Mouse (Mus musculus): Measurements from ENCODE around the gene Col25a1.

Gene Col25a1

GRCm38 (mm10) chr3:130131201-130131600 lies at the start of gene Col25a1:
Gene Col25a1 (plus strand): TSS chr3:130131501.
- no peak for DNase-seq (ENCODE audit: low spot score)

DNA sequence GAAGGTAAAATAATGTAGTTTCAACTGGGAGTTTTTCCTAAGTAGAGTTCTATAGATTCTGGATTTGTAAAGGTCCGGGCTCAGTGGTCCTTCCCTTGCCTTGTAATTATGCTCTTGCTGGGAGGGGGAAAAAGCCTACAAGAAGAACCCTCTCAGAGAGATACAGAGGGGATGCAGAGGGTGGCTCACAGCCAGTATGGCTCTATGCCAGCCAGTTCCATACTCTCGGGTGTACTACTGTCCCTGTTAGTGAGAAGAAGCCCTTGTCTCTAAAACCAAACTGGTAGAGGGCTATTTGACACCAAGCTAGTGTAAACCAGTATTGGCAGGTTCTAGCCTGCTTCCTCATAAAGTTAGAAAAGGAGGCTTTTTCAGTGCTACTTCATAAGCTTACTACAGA lies 48.0 kb upstream of the Col25a1 start:
- no peak for DNase-seq (ENCODE audit: low spot score)

DNA sequence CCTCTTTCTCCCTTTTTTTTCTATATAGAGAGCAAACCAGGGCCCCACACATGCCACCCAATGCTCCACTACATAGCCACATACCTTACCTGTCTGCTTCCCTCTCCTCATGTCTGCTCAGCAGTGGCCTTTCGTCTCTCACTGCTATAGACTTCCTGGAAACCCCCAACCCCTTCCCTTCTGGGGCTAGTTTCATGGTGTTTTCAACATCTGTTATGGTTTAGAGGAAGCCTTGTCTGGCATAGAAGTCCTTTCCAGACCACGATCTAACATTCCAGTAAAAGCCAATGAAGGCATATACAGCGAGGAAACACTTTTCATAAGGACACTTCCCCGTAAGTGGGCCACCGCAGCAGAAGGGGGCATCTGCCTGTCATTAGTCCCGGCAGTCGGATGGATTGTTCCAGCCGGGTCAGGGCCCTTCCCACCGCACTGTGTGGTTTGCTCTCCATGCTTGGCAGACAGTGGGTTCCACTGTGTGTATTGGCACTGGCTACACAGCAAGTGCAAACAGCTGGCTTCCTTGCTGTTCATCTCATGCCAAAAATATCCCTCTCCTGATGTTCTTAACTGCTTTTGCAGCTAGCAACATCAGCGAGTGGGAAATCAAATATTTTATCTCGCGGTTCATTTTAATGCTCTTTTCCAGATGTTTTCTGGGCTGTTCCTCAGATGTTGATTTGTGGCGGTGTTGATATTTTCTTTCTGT lies 44.8 kb upstream of the Col25a1 start:
- DNase-seq (ENCODE audit: low spot score), result no peak

GRCm38 (mm10) chr3:130087466-130087865 lies 43.8 kb upstream of the Col25a1 start:
- no peak for DNase-seq (ENCODE audit: low spot score)

DNA sequence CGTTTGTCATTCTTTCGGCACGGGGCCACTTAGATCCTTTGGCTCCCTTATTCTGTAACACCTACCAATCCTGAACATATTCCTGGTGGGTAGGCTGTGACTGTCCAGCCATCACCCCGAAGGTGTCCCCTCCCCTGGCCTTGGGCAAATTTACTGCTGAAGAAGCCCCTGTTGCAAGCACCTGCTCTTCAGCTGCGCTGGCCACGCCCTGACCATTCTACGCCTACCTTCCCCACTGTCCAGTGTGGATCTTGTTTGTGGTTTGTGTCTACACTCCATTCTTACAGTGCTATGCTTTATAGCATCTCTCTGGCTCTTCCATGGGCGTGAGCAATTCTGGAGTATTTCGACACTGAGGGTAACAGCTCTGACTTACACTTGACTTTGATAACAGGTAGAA lies 42.6 kb upstream of the Col25a1 start:
- DNase-seq (ENCODE audit: low spot score), result no peak

DNA sequence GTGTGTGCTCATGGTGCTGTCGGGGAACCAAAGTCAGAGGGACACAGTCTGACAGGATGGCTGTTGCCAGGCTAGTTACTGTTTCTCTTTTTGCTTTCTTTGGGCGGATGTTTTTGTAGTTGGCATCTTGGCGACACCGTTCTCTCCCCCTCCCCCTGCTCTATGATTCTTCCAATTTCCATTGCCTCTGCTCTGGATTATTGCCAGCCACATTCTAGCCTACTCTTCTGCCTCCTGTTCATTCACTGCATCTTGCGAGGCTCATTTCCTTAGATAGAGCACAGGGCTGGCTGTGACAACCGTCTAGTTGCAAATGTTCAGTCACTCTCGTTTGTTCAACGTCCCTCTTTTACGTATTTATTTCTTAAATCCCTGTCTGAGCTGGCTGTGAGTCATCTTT lies 40.8 kb upstream of the Col25a1 start:
- no peak for DNase-seq (ENCODE audit: low spot score)

GRCm38 (mm10) chr3:130094125-130094704 lies 37.1 kb upstream of the Col25a1 start:
- no peak for DNase-seq (ENCODE audit: low spot score)

GRCm38 (mm10) chr3:130095160-130095781 lies 36.0 kb upstream of the Col25a1 start:
- no peak for DNase-seq (ENCODE audit: low spot score)

DNA sequence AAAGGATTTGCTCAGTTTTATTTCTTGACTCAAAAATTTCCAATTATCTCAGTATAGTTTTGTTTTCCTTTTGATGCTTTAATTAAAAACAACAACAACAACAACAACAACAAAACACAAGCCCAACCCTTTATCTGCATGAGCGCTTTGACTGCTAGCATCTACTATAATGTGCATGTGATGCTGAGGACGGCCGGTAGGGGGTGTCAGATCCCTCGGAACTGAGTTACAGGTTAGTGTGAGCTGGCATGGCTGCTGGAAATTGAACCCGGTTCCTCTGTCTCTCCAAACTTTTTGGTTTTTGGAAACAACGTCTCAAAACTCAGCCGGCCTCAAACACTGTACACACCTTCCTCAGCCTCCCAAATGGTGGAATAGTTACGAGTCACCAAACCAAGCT lies 27.8 kb upstream of the Col25a1 start:
- DNase-seq (ENCODE audit: low spot score), result peak; percentile 18

GRCm38 (mm10) chr3:130104471-130104870 lies 26.8 kb upstream of the Col25a1 start:
- no peak for DNase-seq (ENCODE audit: low spot score)

DNA sequence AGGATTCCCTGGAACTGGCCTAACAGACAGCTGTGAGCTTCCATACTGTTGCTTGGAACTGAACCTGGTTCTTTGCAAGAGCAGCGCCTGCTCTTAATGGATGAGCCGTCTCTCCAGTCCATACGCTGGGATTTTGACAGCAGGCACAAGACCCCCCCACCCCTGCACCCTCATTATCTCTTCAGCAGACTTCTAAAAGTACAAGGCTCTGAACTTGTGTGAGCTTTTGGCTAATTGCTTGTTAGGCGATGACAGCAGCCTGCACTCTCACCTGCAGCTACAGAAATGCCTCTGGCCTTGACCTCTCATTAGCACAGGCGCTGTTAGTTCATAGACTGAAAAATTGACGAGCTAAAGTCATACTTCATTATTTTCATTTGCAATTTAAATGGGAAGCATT lies 14.4 kb upstream of the Col25a1 start:
- no peak for DNase-seq (ENCODE audit: low spot score)

- DNase-seq (ENCODE audit: low spot score), result no peak
These were observed 3.5 kb upstream of the Col25a1 start for GRCm38 (mm10) chr3:130127840-130128239.

DNA sequence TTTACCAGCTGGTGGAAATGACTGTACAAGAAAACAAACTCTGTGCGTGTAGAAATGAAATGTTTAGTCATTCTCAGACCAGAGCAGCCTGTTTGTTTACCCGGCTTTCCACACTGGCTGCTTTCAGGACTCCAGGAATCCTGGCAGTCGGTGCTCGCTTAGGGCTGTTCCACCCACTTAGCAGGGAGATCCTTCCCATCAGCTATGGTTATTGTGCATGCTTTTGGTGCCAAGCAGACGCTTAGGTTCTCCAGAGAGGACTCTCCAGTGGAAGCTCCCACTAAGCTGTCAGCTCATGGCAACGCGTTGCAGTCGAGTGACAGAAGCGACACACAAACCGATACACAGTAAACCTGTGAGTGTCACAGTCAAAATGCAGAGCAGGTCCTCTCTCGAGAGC lies 2.7 kb upstream of the Col25a1 start:
- DNase-seq (ENCODE audit: low spot score), result no peak

GRCm38 (mm10) chr3:130129635-130130206 lies 1.6 kb upstream of the Col25a1 start:
- no peak for DNase-seq (ENCODE audit: low spot score)

GRCm38 (mm10) chr3:130137204-130137603 lies 5.9 kb downstream of the Col25a1 start:
- DNase-seq (ENCODE audit: low spot score), result no peak

DNA sequence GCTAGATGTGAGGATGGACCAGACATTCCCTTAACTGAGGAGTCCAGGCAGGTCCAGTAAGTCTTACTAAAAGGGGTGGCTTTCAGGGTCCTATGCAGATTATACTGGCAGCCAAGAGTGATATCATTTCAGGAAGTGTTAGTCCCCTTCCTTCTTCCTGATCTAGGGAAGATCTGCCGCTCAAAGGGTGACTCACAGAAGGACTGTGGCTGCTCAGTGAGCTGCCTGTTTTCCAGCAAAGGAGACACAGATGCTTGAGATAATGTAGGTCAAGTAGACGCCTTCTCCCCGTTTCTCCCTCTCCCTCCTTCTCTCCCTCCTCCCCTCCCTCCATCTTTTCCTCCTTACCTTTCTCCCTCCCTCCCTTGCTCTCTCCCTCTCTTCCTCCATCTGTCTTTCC lies 6.3 kb downstream of the Col25a1 start:
- DNase-seq (ENCODE audit: low spot score), result no peak

GRCm38 (mm10) chr3:130145874-130146273 lies 14.6 kb downstream of the Col25a1 start:
- no peak for DNase-seq (ENCODE audit: low spot score)

DNA sequence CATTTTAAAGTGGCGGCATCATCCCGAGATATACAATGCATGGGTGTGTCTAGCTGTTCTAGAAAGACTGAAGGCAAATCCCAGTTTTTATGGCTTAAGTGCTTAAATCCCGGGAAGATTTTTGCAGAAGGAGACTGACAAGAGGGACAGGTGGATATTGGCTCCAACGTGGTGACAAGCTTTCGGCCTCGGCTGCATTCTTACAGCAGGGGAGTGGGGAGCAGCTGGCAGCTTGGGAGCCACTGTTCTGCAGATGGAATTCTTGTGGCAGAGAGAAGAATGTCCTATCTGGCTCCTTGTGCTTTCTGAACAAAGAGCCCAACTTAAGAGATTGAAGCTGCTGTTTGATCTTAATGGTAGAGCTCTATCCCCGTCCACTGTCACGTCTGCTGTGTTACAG lies 16.5 kb downstream of the Col25a1 start:
- no peak for DNase-seq (ENCODE audit: low spot score)

- no peak for DNase-seq (ENCODE audit: low spot score)
These were observed 17.9 kb downstream of the Col25a1 start for GRCm38 (mm10) chr3:130149180-130149579.

DNA sequence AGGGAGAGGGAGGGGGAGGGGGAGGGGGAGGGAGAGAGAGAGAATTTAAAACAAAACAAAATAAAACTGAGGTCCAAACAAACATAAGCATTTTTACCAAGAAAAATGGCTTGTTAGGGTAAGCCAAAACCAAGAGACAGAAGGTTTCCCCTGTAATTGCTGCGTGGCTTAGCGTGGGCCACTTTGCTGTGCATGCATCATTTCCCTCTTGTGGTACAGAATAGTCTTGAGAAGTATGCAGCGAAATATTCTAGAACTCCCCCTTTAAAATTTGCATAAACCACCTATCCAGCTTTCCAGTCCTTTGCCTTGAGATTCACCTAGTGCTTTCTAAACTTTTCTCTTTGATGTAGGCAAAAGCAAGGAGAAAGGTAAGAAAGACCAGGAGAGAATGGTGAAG lies 21.8 kb downstream of the Col25a1 start:
- DNase-seq (ENCODE audit: low spot score), result no peak

- DNase-seq (ENCODE audit: low spot score), result no peak
These were observed 26.2 kb downstream of the Col25a1 start for GRCm38 (mm10) chr3:130157551-130157950.

GRCm38 (mm10) chr3:130159906-130160305 lies 28.6 kb downstream of the Col25a1 start:
- no peak for DNase-seq (ENCODE audit: low spot score)

GRCm38 (mm10) chr3:130160902-130161301 lies 29.6 kb downstream of the Col25a1 start:
- DNase-seq (ENCODE audit: low spot score), result no peak

All from c-Kit-positive CD71-positive TER-119-positive erythroid progenitor cells, embryonic 14.5 days (primary cell).